Mouse (Mus musculus) T-helper 1 cell (primary cell): Measurements from ENCODE around the gene Rptor.

Source experiments
- in situ Hi-C: fragments of 300-600 bp; cut with MboI, MseI; formaldehyde crosslinking; loops from one replicate; pipeline ENCODE4 v1.15.1; 2025; ENCODE audit warnings: high pct_unique_total_duplicates

Gene Rptor

DNA sequence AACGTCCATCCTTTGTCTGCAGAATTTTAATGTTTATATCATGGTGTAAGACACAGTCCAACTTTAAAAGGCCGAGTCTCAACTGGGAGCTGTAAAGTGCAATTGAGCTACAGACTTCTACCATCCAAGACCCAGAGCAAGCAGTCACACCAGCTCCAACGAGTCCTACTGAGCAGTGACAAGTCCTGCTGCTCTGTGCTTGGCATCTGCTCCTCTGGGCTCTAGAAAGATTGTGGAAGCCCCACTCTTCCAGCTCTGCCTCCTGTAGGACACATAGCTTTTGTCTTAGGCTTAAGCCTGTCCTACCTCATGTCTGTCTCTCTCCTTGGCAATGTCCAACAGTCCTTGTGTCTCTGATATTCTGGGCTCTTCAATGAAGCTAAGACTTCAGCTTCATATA lies 84.6 kb downstream of the Rptor start:
- in situ Hi-C loops: no loop called here

GRCm38 (mm10) chr11:119687966-119688365 lies 85.3 kb downstream of the Rptor start:
- in situ Hi-C loops: no loop called here

DNA sequence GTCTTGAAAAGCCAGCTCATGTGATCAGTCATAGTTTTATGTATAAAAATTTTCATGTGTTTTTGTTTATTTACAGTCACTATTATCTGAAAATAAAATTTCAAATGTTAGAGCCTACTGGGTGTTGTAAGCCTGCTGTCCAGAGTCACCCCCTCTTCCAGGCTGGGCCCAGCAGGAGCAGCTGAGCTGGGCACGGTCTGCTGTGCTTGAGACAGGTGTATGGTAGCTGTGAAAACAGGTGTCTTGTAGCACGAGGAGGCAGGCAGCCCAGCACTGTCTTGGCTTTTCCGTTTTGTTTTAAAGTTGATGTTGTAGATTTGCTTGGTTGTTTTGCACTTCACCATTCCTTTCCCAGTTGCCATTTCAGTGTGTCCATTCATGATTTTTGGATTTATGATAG lies 87.2 kb downstream of the Rptor start:
- in situ Hi-C loops: no loop called here

GRCm38 (mm10) chr11:119692196-119692910 lies 89.6 kb downstream of the Rptor start:
- in situ Hi-C loops: no loop called here

DNA sequence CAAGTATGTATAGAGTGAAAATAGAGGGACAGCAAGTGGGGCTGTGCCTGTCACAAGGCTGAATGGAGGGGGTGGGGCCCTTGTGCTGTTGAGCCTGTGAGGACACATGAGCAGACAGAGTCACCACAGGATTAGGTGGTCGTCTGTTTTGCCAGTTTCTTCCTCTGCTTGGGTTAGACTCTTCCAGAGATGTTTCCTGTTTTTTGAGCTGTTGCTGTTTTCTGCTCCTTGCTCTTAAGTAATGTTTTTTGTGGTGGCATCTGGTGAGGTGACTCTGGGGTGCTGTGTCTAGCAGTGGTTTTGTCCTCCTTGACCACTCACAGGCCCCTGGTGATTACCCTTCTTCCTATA lies 90.2 kb downstream of the Rptor start:
- in situ Hi-C loops: no loop called here

- in situ Hi-C loops: no loop called here
These were observed 91.6 kb downstream of the Rptor start for GRCm38 (mm10) chr11:119694146-119694860.

GRCm38 (mm10) chr11:119696401-119696800 lies 93.7 kb downstream of the Rptor start:
- in situ Hi-C loops: no loop called here

GRCm38 (mm10) chr11:119705381-119706066 lies 102.8 kb downstream of the Rptor start:
- in situ Hi-C loops: no loop called here

GRCm38 (mm10) chr11:119707259-119707658 lies 104.6 kb downstream of the Rptor start:
- in situ Hi-C loops: no loop called here

DNA sequence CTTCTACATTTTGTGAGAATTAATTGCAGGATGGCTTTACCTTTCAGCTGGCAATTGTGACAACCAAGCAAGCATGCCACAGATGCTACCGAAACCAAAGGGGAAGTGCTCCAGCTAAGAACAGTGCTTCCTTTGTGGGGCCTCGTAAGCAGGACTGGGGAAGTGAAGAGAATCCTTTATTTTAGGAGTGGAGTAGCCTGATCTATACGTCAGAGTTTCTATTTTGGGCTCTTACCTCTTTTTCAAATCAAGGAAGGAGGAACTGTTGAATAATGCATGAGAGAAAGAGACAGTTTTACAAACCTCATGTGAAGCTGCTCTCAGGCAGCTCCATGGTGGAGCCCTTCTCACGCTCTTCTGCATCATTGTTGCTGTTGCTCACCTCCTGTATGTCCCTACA lies 106.5 kb downstream of the Rptor start:
- in situ Hi-C loops: no loop called here

DNA sequence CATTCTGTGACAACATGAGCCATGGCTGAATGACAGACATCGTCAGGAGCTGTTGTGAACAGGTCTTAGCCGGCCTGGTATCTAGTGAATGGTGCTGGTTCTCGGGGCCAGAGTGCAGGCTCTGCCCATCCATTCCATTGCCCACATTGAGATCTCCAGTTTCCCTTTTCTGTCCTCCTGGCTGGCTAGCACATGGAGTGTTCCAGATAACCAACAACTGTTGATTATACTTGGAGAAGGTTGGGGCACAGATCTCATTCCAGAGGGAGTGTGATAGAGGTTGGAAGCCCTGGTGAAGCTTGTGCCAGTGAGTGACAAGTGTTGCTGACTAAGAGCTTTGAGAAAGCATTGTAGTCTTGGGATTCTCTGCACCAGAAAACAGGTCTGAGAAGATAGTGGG lies 107.6 kb downstream of the Rptor start:
- in situ Hi-C loops: no loop called here

- in situ Hi-C loops: no loop called here
These were observed 108.1 kb downstream of the Rptor start for GRCm38 (mm10) chr11:119710822-119711221.

DNA sequence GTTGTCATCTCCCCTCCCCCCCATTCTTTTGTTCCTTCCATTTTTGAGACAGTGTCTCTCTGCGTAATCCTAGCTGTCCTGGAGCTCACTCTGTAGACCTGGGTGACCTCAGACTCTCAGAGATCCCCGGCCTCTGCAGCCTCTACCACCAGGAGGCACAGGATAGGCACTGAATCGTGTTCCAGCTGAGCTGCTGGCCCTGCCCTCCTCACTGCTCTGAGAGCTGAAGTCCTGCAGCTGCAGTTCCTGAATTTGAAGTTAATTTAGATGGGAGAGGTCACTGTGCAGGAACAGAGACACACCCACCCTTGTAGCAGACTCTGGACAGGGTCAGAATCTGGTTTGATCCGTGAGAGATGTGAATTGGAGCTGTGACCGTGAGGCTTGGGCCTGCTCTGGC lies 112.7 kb downstream of the Rptor start:
- in situ Hi-C loops: no loop called here

DNA sequence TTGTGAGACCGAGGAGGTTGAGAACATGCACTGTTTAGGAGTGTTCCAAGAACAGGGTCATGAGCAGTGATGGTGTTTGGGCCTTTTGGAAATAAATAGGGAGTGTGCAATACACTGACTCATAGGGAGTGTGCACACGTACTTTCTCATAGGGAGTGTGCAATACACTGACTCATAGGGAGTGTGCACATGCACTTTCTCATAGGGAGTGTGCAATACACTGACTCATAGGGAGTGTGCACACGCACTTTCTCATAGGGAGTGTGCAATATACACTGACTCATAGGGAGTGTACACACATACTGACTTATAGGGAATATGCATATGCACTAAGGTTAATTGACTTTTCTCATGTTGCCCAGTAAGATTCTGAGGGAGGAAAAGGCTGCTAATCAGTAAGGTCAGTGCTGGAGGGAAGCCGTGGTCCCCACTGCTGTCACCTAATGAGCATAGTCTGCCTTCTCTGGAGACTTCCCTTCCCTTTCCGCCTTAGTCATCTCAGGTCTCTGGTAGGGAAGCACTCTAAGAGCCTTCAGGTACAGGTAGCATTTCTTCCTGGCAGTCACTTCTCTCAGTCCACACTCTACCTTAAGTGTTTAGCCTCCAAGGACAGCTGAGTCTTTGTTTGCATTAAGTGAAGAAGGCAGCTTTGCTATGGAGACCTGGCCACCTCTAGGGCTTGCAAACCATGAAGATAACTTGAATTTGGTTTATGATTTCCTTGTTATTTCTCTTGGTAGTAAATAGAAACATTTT lies 113.3 kb downstream of the Rptor start:
- in situ Hi-C loops: no loop called here

DNA sequence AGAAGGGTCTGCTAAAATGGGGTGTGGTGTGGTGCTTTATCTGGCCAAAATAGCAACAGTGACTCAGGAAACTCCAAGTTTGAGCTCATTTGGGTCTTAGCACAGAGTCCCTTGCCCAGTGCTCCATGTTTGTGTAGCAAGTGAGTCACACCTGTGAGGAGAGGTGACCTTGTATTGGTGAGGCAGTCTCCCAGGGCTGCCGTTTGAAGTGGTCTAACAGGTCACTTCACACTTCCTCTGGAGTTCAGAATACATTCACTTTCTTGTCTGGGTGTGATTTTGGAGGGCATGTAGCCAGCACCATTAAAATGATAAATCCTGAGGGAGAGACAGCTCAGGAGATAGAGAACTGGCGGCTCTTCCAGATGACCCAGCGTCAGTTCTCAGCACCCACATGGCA lies 115.4 kb downstream of the Rptor start:
- in situ Hi-C loops: no loop called here

DNA sequence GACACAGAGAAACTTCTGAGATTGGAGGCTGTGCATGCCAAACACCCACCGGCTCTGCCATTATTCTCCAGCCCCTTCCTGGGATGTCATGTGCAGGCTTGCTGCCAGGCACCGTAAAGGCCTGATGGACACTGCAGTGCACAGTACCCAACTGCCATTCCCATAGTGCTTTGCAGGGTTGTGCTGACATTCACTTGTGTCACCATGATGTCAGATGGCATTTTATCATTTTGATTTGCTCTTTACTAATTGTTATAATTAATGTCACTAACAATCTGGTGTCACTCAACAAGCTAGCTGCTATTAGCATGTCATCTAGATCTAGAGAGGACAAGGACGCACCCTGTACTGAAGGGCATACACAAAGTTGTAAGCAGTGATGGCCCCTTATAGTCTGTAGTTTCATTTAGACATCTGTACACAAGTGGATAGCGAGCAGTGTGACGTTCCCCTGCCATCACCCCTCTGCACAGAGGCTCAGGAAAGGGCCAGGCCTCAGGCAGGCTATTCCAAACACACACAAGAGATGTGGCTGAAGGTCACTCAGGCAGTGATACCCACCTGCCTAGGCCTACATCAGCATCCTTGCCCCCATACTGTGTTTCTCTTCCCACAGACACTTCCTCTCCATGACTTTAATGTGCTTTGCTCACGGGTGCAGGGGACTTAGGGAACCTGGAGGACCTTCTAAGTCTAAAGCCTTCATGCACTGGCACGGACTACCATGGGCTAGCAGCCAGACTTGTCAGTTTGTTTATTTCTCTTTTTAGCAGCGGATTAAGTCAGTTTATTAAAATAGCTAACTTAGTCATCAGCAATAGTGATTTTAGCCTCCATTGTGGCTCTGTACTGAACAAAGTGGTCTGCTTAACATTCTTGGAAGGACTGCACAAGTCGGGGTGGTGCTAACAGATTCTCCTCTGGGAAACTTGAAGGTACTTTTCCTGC lies 117.7 kb downstream of the Rptor start:
- in situ Hi-C loops: no loop called here

DNA sequence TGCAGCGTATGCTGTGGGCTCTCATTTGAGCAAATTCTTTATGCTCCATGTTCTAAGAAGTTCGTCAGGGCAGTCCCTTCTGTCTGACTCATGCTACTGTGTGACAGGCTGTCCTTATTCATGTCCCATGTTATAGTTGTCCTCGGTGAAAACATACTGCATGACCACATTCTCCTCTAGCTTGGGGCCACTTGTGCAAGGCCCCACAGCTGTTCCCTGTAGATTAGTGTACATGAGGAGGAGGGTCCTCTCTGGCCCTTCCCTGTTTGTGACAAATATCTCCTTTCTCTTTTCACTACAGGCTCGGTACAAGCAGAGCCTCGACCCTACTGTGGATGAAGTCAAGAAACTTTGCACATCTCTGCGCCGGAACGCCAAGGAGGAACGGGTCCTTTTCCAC lies 122.0 kb downstream of the Rptor start:
- in situ Hi-C loops: loop anchor here (5.0 kb wide), 1 partner anchor 47 kb away; no protein-coding TSS in a partner anchor

DNA sequence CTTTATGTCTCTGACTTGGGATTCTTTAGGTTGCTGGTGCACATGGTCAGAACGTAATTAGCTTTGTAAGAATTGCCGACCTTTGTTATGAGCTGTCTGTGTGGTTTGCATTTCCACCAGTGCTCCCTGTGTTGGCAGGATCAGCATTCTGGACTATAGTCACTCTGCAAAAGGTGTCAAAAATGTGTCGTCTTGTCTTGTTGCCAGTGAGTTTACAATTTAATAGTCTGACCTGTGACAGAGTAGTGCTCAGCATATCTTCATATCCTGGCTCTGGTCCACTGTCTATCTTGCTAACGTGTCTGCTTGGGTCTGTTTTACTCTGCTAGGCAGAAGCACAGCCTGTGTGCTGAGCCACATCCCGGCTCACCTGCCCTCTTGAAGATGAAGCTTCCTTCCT lies 128.7 kb downstream of the Rptor start:
- in situ Hi-C loops: no loop called here

DNA sequence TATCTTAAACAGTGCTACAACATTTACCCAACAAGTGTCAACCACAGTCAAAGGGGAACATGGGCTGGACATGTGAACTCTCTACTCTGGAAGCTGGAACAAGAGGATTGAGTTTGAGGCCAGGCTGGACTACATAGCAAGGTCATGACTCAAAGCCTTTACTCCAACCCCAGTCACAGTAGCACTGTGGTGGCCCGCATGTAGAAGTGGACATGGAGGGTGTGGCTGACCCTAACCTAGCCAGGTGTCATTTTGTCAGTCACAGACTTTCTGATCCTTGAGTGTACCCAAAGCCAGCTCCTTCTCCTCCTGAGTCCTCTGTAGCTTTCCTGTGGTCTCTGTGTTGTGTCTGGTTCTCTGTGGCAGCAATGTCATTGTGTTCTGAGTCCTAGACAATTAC lies 129.7 kb downstream of the Rptor start:
- in situ Hi-C loops: no loop called here

DNA sequence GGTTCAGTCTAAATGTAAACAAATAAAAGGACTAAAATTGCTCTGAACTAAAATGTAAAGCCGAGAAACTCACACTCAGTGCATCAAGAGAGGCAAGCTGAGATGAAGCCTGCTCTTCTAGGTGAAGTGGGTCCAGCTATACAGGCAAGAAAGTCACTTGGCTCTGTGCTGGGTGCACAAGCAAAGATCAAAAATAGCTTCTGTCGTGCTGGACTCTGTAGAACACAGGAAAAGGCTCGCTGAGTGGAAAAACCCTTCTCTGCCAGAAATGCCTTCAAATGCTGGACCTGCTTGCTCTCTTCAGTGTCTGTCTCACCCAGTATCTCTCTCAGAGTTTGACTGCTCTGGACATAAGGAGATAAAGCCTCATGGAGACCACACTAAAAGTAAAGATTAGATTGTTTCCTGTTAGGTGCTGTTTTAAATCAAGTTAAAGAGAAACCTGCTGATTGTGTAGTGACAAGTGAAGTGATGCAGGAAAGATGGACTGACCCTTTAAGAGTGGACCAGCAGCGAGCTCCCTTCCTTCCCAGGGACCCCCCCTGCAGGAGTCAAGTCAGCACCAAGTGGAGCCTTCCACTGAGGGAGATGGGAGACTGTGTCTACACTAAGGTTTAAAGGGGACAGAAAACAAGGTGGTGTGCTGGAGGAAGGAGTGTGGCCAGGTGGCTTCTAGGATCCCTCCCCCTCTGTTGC lies 130.4 kb downstream of the Rptor start:
- in situ Hi-C loops: no loop called here

DNA sequence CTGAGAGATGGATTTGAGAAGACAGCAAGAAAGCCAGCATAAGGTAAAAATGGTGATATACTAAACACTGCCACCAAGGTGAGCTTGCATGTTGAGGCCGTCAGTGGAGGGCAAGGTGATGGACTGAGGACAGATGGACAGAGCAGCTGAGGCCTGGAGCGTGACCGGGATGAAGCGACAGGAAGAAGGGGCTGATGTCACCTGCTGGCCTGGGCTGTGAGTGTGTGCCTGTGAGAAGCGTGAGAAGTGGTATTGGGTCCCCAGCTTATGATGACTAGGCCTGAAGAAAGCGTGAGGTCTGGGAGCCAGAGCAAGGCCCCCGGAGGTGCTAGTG lies 130.9 kb downstream of the Rptor start:
- in situ Hi-C loops: no loop called here
